Mouse (Mus musculus) cerebellum, postnatal 10 days (tissue): ENCODE data around the gene Itpkc.

ENCODE experiments used
- DNase-seq, 2 experiments: peaks; one replicate each; pipeline ENCODE4 v3.0.0; 2021; ENCODE audit warnings: mixed read lengths in 2 of 2

Itpkc gene

DNA sequence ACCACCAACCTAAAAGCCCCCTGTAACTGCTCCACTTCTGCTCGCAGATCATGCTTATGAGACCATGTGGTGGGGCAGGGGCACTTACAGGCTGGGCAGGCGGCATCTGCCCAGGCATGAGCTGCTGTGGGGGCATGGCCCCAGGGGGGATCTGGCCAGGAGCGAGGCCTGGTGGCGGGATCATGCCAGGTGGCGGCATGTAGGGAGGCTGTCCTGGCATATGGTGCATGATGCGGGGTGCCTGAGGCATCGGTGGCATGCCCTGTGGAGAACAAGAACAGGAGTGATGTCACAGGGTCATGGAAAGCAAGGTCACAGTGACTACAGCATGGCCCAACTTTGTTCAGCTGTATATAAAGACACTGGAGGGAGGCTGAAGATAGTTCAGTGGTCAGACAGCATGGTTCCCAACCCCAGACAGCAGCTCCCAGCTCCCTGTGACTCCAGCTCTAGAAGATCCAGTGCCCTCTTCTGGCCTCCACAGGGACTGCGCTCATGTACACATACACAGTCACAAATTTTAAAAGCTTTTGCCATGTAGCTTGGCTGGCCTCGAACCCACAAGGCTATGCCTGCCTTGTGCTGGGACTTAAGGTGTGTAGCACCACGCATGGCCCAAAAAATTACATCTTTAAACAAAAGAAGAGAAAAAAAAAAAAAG lies 39.1 kb downstream of the Itpkc start:
- DNase-seq = peak; percentile 29 to 44

DNA sequence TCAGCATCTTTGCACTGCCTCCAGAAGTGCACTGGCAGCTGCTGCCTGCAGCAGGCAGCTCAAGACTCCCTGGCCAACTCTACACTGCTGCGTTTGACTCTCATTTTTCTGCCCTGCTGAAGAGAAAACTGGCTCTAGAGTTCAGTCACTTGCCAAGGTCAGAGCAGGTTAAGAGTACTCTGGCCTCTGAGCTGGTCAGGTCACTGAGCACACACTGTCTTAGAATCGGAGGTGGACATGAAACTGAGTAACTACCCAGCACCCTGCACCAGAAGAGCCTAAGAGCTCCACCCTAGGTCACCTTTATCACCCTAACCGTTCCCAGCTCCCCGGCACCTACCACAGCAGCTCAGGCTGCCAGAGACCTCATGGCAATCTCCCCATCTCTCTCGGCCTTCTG lies 42.5 kb downstream of the Itpkc start:
- DNase-seq = no peak

DNA sequence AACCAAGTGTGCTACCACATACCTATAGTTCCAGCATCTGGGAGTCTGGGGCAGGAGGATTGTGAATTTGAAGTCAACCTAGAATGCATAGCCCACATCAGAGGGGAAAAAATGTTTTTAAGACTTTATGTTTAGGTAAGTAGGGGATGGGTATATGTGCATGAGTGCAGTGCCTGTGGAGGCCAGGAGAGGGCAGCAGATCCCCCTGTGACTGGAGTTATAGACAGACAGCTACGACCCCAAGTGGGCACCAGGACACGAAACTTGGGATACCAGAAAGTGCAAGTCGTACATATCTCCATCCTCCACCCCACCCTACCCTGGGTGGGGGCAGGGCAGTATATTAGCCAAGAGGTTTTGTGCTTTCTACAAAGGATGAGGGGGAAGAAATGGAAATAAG lies 43.5 kb downstream of the Itpkc start:
- DNase-seq = peak; percentile 63 to 69

DNA sequence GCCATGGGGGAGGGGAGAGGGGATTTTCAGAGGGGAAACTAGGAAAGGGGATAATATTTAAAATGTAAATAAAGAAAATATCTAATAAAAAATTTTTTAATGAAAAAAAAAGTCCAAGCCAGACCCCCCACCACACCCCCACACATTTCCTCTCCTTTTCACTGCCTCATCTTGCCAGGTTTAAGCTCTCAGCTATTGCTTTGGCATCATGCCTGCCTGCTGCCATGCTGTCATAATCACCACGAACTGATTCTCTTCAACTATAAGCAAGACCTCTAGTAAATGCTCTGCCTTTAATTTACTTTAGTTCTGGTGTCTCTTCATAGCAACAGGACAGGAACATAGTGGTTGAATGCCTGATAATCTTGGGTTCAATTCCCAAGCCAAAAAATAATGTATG lies 46.0 kb downstream of the Itpkc start:
- DNase-seq = peak; percentile 56 to 57

DNA sequence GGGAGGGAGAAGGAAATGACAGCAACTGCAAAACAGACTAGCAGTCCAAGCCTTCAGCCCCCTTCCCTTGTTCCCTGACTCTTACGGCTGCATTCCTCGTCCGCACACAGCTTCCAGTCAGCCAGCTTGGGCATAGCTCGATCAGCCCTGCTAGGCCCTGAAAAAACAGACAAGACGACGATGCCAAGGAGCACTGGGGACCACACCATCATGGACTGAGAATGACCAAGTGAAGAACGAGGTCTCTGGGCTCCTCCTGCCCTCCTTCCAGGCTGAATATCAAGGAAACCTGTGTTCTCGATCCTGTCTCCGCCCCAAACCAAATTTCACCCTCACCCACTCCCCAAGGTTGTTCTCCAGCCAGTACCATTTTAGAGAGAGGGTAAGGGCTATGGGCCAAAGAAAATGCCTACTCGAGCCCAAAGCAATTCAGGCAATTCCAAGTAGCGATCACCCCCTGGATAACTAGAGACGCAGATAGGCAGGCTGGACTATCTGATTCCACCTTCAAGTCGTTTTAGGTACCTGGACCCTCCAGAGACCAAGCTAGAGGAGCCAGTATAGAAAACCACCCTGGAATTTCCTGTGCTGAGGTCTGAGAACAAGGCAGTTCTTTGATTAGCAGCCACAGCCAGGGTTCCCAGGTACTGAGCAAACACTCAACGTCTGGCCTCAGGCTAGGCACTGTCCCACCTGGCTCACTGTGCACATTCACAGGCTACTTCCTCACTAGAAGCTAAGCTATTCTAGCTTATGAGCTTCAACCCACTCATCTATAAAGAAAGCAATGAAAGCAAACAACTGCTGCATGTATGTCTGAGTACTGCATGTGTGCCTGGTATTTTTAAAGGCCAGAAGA lies 47.4 kb downstream of the Itpkc start, which contains the start of the genes Gm21983 and Mia:
Gene Gm21983 (minus strand): TSS at position 250 of the 859 bp plus-strand sequence.
Gene Mia (minus strand): TSS at position 321 of the 859 bp plus-strand sequence.
- DNase-seq = peak; percentile 83

DNA sequence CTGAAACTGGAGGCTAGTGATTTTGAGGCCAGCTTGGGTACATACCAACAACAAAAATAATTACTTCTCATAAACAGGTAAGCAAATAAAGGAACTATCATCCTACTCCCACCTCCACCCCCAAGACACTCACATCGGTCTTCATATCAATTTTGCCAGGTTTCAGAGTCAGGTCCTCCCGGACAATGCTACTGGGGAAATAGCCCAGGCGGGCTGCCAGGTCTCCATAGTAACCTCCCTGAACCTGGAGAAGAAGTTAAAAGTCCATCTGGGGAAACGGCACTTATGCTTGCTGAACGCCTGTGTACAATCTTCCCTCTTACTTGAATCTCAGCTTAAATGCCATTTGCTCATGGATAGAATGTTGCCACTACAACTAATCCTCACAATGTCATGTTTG lies 48.4 kb downstream of the Itpkc start:
- DNase-seq = peak; percentile 84 to 88

DNA sequence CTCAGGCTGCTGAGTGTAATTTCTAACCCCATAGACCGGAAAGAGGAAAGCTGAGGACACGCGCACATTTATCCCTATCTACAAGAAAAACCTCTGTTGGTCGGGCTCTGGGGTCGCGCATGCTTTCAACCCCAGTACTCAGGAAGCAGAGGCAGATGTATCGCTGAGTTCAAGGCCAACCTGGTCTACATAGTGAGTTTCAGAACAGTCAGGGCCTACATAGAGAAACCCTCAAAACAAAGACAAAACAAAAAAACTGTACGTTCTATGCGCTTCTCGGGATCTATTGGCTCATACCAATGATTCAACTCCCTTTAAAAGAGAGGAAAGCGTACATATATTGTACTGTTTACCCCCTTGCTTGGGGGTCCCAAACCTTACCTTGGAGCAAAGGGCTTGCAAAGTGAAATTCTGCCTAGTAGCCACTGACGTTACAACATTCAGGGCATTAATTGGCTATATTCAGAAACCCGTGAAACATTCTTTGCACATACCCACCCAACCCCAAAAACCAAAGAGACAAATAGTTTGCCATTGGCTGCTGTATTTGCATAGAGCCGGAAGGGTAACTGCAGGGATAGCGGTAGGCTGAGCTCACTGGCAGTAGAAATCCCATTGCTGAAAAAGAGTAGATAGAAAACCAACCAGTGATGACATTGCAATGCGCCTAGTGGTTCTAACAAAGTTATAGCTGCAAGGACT lies 49.1 kb downstream of the Itpkc start:
- no peak for DNase-seq

DNA sequence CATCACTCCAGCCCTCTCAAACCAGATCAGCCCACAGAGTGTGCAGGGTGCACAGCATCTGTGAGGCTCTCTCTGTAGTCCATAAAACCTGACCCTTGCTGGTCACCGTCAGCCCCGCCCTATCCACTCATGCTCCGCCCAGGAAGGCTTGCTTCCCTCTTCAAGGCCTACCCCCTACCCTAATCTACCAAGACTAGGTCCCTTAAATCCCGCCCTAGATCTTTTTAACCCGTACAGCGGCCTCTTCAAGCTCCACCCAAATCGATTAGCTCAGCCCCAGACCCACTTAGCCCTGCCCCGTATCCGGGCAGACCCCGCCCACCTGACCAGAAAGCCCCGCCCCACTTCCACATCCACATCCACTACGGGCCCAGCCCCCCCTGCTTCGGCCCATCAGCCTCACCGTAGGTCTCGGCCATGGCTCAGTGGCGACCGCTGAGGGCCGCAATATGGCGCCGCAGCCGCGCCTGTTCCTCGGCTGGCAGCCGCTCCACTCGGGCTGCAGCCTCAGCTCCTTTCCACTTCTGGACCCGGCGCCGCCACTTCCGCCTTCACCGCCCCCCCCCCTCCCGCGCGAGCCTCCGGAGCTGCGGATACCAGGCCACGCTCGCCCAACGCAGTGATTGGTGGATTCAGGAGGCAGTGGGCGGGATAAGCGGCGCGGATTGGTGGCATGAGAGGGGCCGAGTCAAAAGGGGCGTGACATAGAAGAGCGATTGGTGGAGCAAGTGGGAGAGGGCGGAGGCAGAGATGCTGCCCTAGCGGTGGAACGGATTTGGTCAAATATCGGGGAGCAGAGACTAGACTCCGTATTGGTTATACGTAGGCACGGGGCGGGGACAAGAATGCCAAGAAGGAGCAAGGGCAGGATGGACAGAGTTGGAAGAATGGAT lies 49.9 kb downstream of the Itpkc start, which contains the start of gene Rab4b:
Gene Rab4b (minus strand): TSS at position 573 of the 893 bp plus-strand sequence.
- peak; percentile 99 to 100 for DNase-seq

DNA sequence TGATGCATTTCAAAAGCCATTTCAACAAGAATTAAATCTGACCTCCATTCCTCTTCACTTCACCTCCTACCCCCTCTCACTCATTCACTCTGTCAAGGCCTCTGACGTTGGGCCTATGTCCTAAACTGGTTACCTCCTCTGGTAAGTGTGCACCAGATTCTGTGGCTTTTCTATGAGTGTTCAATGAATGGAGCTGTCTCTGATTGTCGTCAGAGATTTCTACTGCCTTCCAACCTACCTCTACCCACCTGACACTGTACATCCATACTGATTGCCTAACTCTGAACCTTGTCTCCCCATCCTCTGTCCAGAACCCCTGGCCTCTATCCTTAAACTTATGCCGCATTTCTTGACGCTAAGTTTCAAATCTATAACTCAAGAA lies 50.5 kb downstream of the Itpkc start:
- no peak for DNase-seq

DNA sequence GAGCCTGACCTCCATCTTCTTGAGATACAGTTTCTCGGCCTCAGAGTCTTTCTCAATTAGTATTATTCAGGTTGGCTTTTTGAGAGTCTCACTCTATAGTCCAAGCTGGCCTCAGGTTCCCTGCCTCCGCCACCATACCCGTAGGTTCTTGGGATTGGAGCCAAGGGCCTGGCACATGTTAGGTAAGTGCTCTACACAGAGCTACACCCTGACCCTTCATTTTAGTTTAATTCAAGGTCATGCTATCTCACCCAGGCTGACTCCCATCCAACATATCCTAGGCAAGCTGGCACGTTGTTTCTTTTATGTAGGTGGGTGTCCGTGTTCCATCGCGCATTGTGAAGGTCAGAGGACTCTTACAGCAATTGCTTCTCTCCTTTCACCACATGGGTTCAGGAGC lies 53.6 kb downstream of the Itpkc start:
- no peak for DNase-seq

DNA sequence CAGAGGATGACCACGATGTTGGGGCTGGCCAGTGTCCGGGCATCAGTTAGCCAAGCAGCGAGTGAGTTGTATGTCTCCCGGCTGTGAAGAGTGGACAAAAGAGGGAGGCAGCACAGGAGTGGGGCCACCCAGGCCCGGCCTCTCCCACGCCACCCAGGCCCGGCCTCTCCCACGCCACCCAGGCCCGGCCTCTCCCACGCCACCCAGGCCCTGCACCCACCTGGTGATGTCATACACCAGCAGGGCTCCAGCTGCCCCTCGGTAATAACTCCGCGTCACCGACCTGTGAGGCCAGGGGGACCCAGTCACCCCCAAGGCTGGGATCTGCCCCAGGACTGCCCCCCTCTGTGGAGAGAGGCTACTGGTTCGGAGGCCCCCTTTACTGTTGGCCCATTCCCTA lies 54.0 kb downstream of the Itpkc start:
- DNase-seq = no peak

DNA sequence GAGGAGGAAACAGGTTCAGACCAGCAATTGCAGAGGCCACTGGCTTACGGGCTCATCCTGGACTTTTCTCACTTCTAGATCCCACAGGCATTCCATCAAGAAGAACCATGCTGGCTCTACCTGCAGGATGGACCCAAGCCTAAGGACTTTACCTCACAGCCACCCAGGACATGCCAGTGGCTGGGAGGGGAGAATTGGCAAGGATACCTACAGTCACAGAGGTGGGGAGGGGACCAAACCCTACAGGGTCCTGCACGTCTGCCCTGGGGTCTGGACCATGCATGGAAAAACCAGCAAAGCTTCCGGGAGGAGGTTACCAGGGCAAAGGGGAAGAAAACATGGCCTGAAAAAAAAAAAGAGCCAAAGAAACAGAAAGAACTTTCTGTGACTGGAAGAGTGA lies 57.5 kb downstream of the Itpkc start:
- DNase-seq = no peak

DNA sequence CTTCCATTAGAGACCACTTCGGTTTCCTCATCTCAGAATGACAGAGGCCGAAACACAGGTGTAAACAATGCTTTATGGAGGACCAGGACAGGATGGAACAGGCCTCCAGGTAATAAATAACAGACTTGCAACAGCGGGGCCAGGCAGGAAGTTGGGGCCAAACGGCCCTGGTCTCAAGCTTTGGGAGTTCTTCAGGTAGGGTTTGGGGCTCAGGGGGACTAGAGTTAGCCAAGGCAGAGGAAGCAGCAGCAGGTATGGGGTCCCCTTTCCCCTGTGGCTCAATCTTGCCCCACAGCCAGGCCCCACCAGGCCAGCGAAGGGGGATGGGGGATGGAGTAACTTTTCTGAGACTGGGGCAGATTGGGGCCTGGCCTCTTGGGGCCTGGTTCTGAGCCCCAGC lies 60.1 kb downstream of the Itpkc start:
- no peak for DNase-seq

DNA sequence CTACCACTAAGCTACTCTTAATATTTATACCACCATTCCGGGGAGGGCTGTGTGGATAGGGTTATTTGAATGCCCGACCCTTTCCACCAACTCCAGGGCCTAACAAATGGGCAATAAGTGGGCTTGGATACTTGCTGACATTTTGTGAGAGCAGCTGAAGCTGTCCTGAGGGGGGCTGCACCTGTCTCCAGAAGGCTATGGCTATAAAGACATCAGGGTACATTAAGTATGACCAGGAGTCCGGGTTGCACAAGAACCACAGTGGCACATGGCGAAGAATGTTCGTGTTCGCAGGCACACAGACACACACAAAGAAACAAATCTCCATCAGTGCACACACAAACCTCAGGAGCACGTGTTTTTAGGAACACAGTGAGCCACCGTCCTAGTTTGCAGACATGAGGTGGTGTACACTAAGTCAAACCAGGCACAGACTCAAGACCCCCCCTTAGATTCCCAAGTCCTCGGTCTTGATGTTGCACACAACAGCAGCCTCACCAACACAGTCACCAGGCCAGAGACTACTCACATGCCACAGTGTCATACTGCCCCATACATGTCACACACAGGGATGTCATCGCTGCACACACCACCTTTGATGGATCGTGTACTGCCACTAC lies 60.9 kb downstream of the Itpkc start:
- no peak for DNase-seq

DNA sequence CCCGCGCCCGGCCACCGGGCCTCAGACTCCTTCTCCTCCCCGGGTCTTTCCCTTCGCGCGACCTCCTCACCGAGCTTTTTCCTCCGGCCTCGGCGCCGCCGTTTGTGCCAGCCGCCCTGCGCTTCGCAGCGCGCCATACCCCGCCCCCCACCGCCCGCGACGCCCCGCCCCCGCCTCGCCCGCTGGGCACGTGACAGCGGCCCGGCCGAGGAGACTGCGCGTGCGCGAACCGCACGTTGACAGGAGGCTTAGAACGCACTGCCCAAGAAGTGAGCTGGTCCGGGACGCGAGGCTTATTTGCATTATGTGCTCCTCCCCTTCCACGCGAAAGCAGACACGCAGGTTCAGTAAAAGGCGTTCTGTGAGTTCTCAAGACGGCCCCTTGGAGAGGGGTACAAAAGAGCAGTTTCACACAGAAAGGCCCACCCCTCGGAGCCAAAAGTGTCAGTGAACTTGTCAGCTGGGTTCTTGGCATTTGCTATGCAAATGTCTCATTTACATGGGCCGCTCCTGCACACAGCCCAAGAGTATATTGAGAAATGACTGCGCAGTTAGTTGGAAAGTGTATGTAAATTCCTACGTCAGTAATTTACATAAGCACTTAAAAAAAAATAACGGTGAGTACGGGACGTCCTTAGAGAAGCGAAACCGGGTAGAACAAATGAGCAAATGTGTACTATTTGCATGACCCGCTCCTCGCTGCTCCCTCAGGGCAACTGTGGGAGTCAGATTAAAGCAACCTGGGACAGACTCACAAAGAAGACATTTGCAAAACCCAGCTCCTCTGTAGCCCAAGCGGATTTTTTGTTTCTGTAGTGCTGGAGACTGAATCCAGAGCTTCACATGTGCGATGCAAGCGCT lies 61.6 kb downstream of the Itpkc start, which contains the start of gene Egln2:
Gene Egln2 (minus strand): TSS at position 189 of the 861 bp plus-strand sequence.
- DNase-seq = peak; percentile 98

DNA sequence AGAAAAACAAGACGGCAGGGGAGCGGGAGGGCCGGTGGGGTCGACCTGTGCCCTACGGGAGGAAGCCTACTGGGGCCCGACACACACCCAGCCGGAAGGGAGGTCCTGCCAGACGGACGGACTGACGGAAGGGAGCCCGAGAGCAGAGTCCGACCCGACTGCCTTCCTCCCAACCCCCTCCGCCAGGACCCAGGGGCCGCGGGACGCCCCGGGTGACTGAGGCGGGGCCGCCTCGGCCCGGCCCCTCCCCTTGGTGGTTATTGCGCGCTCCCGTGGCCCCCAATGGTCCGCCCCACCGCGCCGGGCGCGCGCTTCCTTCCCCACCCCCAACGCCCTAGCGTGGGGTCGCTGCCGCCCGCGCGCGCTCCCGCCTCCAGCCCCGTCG lies 62.2 kb downstream of the Itpkc start:
- DNase-seq = peak; percentile 90 to 91

DNA sequence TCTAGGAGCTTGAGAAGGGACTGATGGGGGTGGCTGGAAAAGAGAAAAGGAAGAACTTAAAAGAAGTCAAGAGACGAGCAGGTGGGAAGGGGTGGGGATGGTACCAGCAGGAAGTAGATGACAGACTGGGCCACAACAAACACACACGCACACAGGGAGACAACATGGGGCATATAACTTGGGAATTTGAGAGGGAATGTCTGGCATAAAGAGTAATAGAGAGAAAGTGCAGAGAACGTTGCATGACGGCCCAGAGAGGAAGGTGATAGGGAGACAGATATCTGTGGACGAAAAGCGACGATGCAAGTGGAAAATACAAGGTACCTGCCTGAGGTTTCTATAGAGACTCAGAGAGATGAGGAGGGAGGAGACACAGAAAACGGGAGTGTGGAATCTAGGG lies 62.8 kb downstream of the Itpkc start:
- DNase-seq = no peak

DNA sequence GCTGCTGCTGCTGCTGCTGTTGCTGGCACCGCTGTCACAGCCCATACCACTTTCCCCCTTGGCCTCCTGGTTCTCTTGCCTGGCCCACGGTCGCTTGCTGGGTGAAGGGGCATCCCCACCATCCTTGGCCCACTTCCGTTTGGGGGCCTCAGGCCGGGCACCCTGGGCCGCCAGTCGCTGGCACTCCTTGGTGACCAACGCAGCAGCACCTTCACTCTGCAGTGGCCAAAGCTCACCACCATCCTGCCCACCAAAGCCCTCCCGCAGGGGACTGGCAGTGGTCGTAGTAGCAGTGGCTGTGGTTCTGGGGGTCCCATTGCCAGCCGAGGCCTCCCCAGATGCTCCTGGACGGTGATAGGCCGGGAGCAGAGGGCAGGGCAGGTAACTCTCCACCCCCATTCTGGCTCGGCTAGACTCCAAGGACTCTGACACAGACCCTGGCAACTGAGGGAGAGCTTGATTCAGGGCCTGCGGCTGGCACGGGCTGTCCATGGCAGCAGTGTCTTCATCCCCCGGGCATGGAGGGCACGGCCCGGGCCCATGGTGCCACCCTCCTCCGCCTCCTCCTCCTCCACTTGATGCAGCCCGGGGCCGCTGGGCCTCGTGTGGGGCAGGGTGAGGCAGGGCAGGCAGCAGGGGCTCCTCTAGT lies 63.3 kb downstream of the Itpkc start:
- DNase-seq = peak; percentile 85 to 87

DNA sequence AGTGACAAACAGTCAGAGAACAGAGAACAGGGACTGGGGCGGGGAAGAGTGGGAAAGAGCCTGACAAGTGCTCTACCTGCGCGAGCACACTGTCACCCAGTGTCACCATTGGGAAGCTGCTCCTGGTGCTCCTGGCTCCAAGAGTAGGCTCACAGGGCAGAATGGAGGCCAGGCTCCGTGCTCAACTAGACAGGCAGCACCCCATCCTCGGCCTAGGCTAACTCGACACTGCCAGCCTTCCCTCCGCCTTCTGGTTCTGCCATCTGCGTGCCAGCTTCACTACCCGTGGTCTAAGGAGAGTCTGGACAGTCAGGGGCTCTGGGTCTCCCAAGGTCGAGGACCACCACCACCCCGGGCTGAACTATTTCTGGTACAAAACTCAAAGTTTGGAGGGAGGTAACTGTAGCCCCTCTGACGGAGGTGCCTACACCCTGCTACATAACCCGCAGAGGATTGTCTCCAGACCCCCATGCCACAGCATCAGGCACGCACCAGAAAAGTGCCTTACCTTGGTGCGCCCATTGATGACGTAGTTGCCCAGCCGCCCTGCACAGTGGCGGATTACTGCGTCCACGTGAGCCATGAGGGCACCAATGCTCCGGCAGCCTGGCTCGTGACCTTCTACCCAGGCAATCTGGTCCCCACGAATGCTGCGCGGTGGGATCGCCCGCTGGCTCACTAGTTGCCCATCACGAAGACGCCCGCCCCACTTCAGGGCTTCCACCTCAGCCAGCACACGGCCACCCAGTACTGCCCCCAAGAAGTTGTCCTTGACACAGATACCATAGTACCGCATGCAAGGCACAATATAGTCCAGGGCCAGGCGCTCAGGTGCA lies 64.1 kb downstream of the Itpkc start:
- DNase-seq = peak; percentile 51 to 56
